In the genomic region with DNA sequence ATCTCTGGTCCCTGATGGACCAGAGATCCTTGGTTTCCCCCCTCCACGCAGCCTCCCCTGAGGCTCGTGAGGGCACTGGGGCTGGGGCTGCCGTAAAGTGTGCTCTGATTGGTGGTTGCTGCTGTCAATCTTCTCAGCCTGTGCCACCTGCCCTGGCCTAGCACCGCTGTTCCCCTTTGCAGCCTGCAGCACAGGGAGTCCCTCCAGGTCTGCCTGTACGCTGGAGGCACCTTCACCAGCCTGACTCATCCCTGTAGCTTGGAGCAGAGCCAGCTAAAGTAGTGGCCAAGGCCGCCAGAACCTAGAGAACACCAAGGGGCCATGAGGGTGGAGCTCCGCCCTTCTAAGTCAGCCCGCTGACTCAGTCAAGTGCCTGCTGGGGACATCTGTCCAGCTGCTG, we compare ENCODE assay signal across 10 mouse cellular contexts. TPM values are rescaled to one million over a fixed set of nuclear protein-coding genes. Genes with fewer than 3 reads are reported as not detected.
DNase-seq lines count a peak whose midpoint lies in the region; ATAC-seq and TF ChIP-seq lines count a peak whose summit lies in the region.
"Had no signal": no experiment of that assay in that cellular context is flagged by ENCODE, and none has a peak within 500 bp of the region (broad histone marks: within the 10 kb centered on the region; RNA-seq: fewer than 3 reads in every experiment).

No protein-coding gene starts in this region.

- no peak for ATAC-seq in lung, embryonic 15.5 days (ENCODE audit: borderline replicate concordance, extremely low read depth, low FRiP score, low TSS enrichment)
- no peak for ATAC-seq in embryonic facial prominence, embryonic 14.5 days (ENCODE audit: low read depth)
- ATAC-seq in megakaryocyte progenitor cell, adult 5-6 weeks (replicated peaks; ENCODE audit: poor library complexity), result peak; percentile 27; the same call in 1 of the 2 replicates

- no peak for TF ChIP-seq POLR2A in lung, adult 2 months (IDR thresholded peaks at IDR 0.05; ENCODE audit: borderline replicate concordance, extremely low read depth, low read depth, low read length)

- H3K36me3 ChIP-seq in lung, embryonic 15.5 days, result no peaks in the 10 kb centered on the region
- H3K36me3 ChIP-seq in embryonic facial prominence, embryonic 14.5 days (ENCODE audit: control insufficient read depth, insufficient read depth, low read length), result no peaks in the 10 kb centered on the region

- H3K27me3 ChIP-seq in lung, embryonic 15.5 days, result no peaks in the 10 kb centered on the region
- H3K27me3 ChIP-seq in embryonic facial prominence, embryonic 14.5 days (replicated peaks; ENCODE audit: control insufficient read depth, insufficient read depth, low read length), result no peaks in the 10 kb centered on the region; the same call in 1 of the 2 replicates

- H3K4me1 ChIP-seq in lung, embryonic 15.5 days, result no peaks in the 10 kb centered on the region
- H3K4me1 ChIP-seq in lung, adult 2 months (ENCODE audit: control insufficient read depth, insufficient read depth, low read length), result no peaks in the 10 kb centered on the region
- H3K4me1 ChIP-seq in embryonic facial prominence, embryonic 14.5 days (ENCODE audit: control insufficient read depth, insufficient read depth, low read length), result peaks cover 4% of the 10 kb centered on the region

- no peaks in the 10 kb centered on the region for H3K9me3 ChIP-seq in lung, embryonic 15.5 days
- H3K9me3 ChIP-seq in embryonic facial prominence, embryonic 14.5 days (ENCODE audit: control insufficient read depth, low read length), result no peaks in the 10 kb centered on the region

- H3K27ac ChIP-seq in lung, embryonic 15.5 days, result no peak overlapping the region
- no peak overlapping the region for H3K27ac ChIP-seq in embryonic facial prominence, embryonic 14.5 days (replicated peaks; ENCODE audit: low read depth, low read length)
- no peak overlapping the region for H3K27ac ChIP-seq in layer of hippocampus, adult 2 months
- H3K27ac ChIP-seq: liver, embryonic 14.5 days had no signal

- no peak for DNase-seq in lung, adult 2 months
- DNase-seq in R1 (ENCODE audit: low read depth, low spot score), result peak; percentile 93
- peak; percentile 51 for DNase-seq in embryonic facial prominence, embryonic 14.5 days (ENCODE audit: low spot score)
- DNase-seq in layer of hippocampus, adult 11-12 months (ENCODE audit: low spot score), result no peak
- no peak for DNase-seq in layer of hippocampus, adult 2 months (ENCODE audit: low spot score in 2 of 2)
- DNase-seq in spleen, adult 12 weeks (ENCODE audit: low spot score), result no peak

- no peak overlapping the region for H3K4me3 ChIP-seq in lung, embryonic 15.5 days
- H3K4me3 ChIP-seq in lung, adult 2 months (replicated peaks; ENCODE audit: extremely low read depth, low read depth, low read length), result no peak overlapping the region
- no peak overlapping the region for H3K4me3 ChIP-seq in embryonic facial prominence, embryonic 14.5 days (ENCODE audit: low read depth, low read length)
- no peak overlapping the region for H3K4me3 ChIP-seq in layer of hippocampus, adult 2 months

- 0 out of 2 replicates have a peak overlapping the region, but pooled peaks have one; percentile 16 for H3K4me2 ChIP-seq in lung, embryonic 15.5 days
- no peak overlapping the region for H3K4me2 ChIP-seq in embryonic facial prominence, embryonic 14.5 days (ENCODE audit: low read depth, low read length)

- no peak overlapping the region for H3K9ac ChIP-seq in lung, embryonic 15.5 days
- no peak overlapping the region for H3K9ac ChIP-seq in embryonic facial prominence, embryonic 14.5 days (ENCODE audit: low read depth, low read length)
- H3K9ac ChIP-seq: liver, embryonic 14.5 days had no signal

- WGBS in lung, embryonic 15.5 days, result 21% methylated on average over 8 of the region's 8 CpGs
- 26% methylated on average over 8 of the region's 8 CpGs for WGBS in lung, adult 2 months
- 20% methylated on average over 8 of the region's 8 CpGs for WGBS in embryonic facial prominence, embryonic 14.5 days

- no peak for TF ChIP-seq CTCF in lung, adult 2 months (IDR thresholded peaks at IDR 0.05; ENCODE audit: insufficient read depth, low read length)
- no peak for TF ChIP-seq CTCF in layer of hippocampus, adult 2 months (conservative IDR thresholded peaks at IDR 0.05)

RNA-seq across cellular contexts. Expression of a gene that starts 7.7 kb away (rescaled TPM):
- 0.10 and 0.16 TPM in 2 replicates for polyA plus RNA-seq in lung, embryonic 15.5 days (2015; fragmentation: Nextera tagmentation; extraction: Ambion mirVana)
- polyA plus RNA-seq in lung, adult 2 months (2012; rRNA removed), result 0.36 and 1.9 TPM in 2 replicates
- polyA plus RNA-seq in embryonic facial prominence, embryonic 14.5 days (2014; fragmentation: Nextera tagmentation; extraction: Ambion mirVana), result 0.07 and 0.28 TPM in 2 replicates
- 0.05 TPM in 2 replicates for total RNA-seq in megakaryocyte progenitor cell, adult 5-6 weeks (2015)
- not detected in 2 replicates for total RNA-seq in megakaryocyte progenitor cell, adult 5-6 weeks (2017)
- not detected for total RNA-seq in layer of hippocampus, adult 2 months (2021)
- total RNA-seq: common myeloid progenitor, adult 5-6 weeks had no signal

RNA-seq across cellular contexts. Expression of a gene that starts 27.4 kb away (rescaled TPM):
- polyA plus RNA-seq in lung, embryonic 15.5 days (2015; fragmentation: Nextera tagmentation; extraction: Ambion mirVana), result 0.31 and 0.34 TPM in 2 replicates
- polyA plus RNA-seq in lung, adult 2 months (2012; rRNA removed), result 0.21 and 0.34 TPM in 2 replicates
- 0.38 and 0.47 TPM in 2 replicates for polyA plus RNA-seq in embryonic facial prominence, embryonic 14.5 days (2014; fragmentation: Nextera tagmentation; extraction: Ambion mirVana)
- total RNA-seq in megakaryocyte progenitor cell, adult 5-6 weeks (2015), result not detected in 2 replicates
- 0.07 and 0.46 TPM in 2 replicates for total RNA-seq in megakaryocyte progenitor cell, adult 5-6 weeks (2017)
- not detected for total RNA-seq in layer of hippocampus, adult 2 months (2021)

Comparison
In these comparisons a context has a peak if more than half of its experiments do, and no peak if none do; other contexts are left out.
1. DNase-seq: peak in R1 (single experiment) and embryonic facial prominence, embryonic 14.5 days (single experiment); none in lung, adult 2 months (single experiment), layer of hippocampus, adult 11-12 months (single experiment), layer of hippocampus, adult 2 months (0 of 2) and spleen, adult 12 weeks (single experiment).